Mouse (Mus musculus): Measurements from ENCODE around the gene Tor1aip1. TPM values are rescaled to one million over a fixed set of nuclear protein-coding genes. Genes with fewer than 3 reads are reported as not detected.

The Tor1aip1 gene
- polyA plus RNA-seq, 1 experiment from 2014 or later, result 44.1 TPM

- Histone ChIP-seq H3K9me3 (ENCODE audit: control insufficient read depth, low read length) (no peaks in the 10 kb centered on the region), H3K9ac (ENCODE audit: low read depth, low read length) (no peak overlapping the region), H3K4me1 (replicated peaks; ENCODE audit: control insufficient read depth, insufficient read depth, low read length) (no peaks in the 10 kb centered on the region), H3K36me3 (ENCODE audit: control insufficient read depth, insufficient read depth, low read length) (no peaks in the 10 kb centered on the region), H3K27ac (ENCODE audit: low read depth, low read length) (no peak overlapping the region), H3K4me3 (ENCODE audit: low read depth, low read length) (no peak overlapping the region), H3K4me2 (replicated peaks; ENCODE audit: low read depth, low read length) (no peak overlapping the region), H3K27me3 (ENCODE audit: control insufficient read depth, insufficient read depth, low read length) (no peaks in the 10 kb centered on the region)
- ATAC-seq (ENCODE audit: low FRiP score) (no peak), DNase-seq (ENCODE audit: low spot score) (no peak)
- 88% methylated on average over 11 of the region's 11 CpGs for WGBS
Observed at GRCm38 (mm10) chr1:155990391-155990790, 45.9 kb downstream of the Tor1aip1 start.

GRCm38 (mm10) chr1:155989387-155989786 is 46.9 kb downstream of the Tor1aip1 start:
- Histone ChIP-seq H3K4me3 (ENCODE audit: low read depth, low read length) (no peak overlapping the region), H3K27ac (ENCODE audit: low read depth, low read length) (no peak overlapping the region), H3K27me3 (ENCODE audit: control insufficient read depth, insufficient read depth, low read length) (no peaks in the 10 kb centered on the region), H3K9me3 (ENCODE audit: control insufficient read depth, low read length) (no peaks in the 10 kb centered on the region), H3K36me3 (ENCODE audit: control insufficient read depth, insufficient read depth, low read length) (no peaks in the 10 kb centered on the region), H3K4me2 (replicated peaks; ENCODE audit: low read depth, low read length) (no peak overlapping the region), H3K9ac (ENCODE audit: low read depth, low read length) (no peak overlapping the region), H3K4me1 (replicated peaks; ENCODE audit: control insufficient read depth, insufficient read depth, low read length) (no peaks in the 10 kb centered on the region)
- no peak for DNase-seq (ENCODE audit: low spot score)
- 25% methylated on average over 2 of the region's 2 CpGs for WGBS
- ATAC-seq (ENCODE audit: low FRiP score), result no peak

- H3K9me3 ChIP-seq (ENCODE audit: control insufficient read depth, low read length), result no peaks in the 10 kb centered on the region
- no peaks in the 10 kb centered on the region for H3K36me3 ChIP-seq (ENCODE audit: control insufficient read depth, insufficient read depth, low read length)
- H3K4me1 ChIP-seq (replicated peaks; ENCODE audit: control insufficient read depth, insufficient read depth, low read length), result no peaks in the 10 kb centered on the region
- H3K27ac ChIP-seq (ENCODE audit: low read depth, low read length), result no peak overlapping the region
- no peak overlapping the region for H3K4me2 ChIP-seq (replicated peaks; ENCODE audit: low read depth, low read length)
- no peak overlapping the region for H3K4me3 ChIP-seq (ENCODE audit: low read depth, low read length)
- DNase-seq (ENCODE audit: low spot score), result no peak
- H3K9ac ChIP-seq (ENCODE audit: low read depth, low read length), result no peak overlapping the region
- ATAC-seq (ENCODE audit: low FRiP score), result no peak
- WGBS, result 81% methylated on average over 2 of the region's 2 CpGs
- no peaks in the 10 kb centered on the region for H3K27me3 ChIP-seq (ENCODE audit: control insufficient read depth, insufficient read depth, low read length)
Observed at GRCm38 (mm10) chr1:155987625-155988024, 48.7 kb downstream of the Tor1aip1 start.

GRCm38 (mm10) chr1:155974931-155975330 is 61.3 kb downstream of the Tor1aip1 start:
- WGBS, result 63% methylated on average over 2 of the region's 2 CpGs
- Histone ChIP-seq H3K27me3 (ENCODE audit: control insufficient read depth, insufficient read depth, low read length) (no peaks in the 10 kb centered on the region), H3K9me3 (ENCODE audit: control insufficient read depth, low read length) (no peaks in the 10 kb centered on the region), H3K9ac (ENCODE audit: low read depth, low read length) (no peak overlapping the region), H3K4me1 (replicated peaks; ENCODE audit: control insufficient read depth, insufficient read depth, low read length) (peaks cover 2% of the 10 kb centered on the region; the same call in 1 of the 2 replicates), H3K27ac (ENCODE audit: low read depth, low read length) (no peak overlapping the region), H3K4me2 (replicated peaks; ENCODE audit: low read depth, low read length) (no peak overlapping the region), H3K4me3 (ENCODE audit: low read depth, low read length) (no peak overlapping the region), H3K36me3 (ENCODE audit: control insufficient read depth, insufficient read depth, low read length) (no peaks in the 10 kb centered on the region)
- ATAC-seq (ENCODE audit: low FRiP score) (no peak), DNase-seq (ENCODE audit: low spot score) (no peak)

DNA sequence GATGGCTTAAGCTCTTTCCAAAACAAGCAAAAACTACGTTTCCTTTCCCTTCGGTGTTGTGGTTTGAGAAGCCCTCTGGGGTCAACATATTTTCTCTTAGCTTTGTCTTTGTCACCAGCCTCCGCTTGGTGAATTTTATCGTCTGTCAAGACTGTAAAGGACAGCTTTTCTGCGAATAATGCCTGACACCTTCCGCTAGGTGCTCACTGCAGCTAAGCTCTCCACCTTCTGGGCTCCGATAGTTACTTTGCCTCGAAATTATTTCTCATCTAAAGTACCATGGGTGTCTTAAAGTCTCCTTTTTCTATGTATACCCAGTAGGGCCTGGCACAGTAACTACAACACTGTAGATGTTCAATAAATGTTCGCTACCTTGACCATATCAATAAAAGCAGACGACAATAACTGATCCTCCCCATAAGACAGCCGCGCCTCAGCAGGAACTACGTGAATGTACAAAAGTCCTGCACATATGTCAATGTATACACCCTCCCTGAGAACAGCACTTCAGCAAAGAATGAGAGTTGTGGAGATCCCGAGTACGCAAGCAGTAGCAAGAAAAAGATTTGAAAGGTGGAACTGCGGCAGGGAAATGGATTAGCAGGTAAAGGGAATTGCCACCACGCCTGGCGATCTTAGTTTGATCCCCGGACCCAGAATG is 62.4 kb downstream of the Tor1aip1 start:
- Histone ChIP-seq H3K36me3 (ENCODE audit: control insufficient read depth, insufficient read depth, low read length) (no peaks in the 10 kb centered on the region), H3K4me1 (replicated peaks; ENCODE audit: control insufficient read depth, insufficient read depth, low read length) (peaks cover 2% of the 10 kb centered on the region; the same call in 1 of the 2 replicates), H3K27me3 (ENCODE audit: control insufficient read depth, insufficient read depth, low read length) (no peaks in the 10 kb centered on the region), H3K4me2 (replicated peaks; ENCODE audit: low read depth, low read length) (peak overlapping the region; percentile 38), H3K27ac (ENCODE audit: low read depth, low read length) (peak overlapping the region; percentile 92), H3K9ac (ENCODE audit: low read depth, low read length) (peak overlapping the region; percentile 59), H3K9me3 (ENCODE audit: control insufficient read depth, low read length) (no peaks in the 10 kb centered on the region), H3K4me3 (ENCODE audit: low read depth, low read length) (peak overlapping the region; percentile 99)
- no peak for DNase-seq (ENCODE audit: low spot score)
- 9% methylated on average over 19 of the region's 19 CpGs for WGBS
- ATAC-seq (ENCODE audit: low FRiP score), result peak; percentile 28

DNA sequence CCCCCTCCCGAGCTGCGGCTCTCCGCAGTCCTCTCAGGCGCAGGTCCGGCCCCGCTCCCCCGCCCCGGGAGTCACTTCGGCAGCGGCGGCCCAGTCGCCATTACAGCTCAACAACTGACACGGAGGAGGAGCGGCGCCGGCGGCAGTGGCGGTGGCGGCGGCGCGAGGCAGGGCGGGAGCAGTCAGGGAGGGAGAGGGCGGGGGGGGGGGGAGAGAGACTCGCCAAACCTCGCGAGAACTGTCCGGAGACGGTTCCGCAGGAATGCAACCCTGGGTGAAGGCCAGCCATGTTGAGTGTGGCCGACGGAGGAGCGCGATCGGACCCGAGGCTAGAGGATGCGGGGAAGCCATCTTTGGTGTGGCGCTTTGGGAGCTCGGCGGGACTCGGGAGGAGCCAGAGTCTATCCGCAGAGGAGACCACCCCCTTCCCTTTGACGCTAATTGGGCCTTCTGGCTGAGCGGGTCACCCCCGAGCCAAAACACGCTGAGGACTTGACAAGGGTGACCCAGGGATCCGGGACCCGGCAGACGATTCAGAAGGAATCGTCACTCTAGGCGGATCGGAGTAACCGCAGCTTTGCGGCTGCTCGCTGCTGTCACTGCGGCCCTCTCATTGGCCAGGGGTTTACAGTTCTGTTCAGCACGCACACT is 63.1 kb downstream of the Tor1aip1 start, which contains the start of gene Cep350:
TSS of gene Cep350 (minus strand) at position 188 of the 651 bp plus-strand sequence.
- H3K9ac ChIP-seq (ENCODE audit: low read depth, low read length), result peak within 1 kb of the TSS; percentile 89
- peak within 1 kb of the TSS; percentile 92 for H3K27ac ChIP-seq (ENCODE audit: low read depth, low read length)
- peaks cover 2% of the 10 kb centered on the region; the same call in 1 of the 2 replicates for H3K4me1 ChIP-seq (replicated peaks; ENCODE audit: control insufficient read depth, insufficient read depth, low read length)
- ATAC-seq (ENCODE audit: low FRiP score) (peak; percentile 99), DNase-seq (ENCODE audit: low spot score) (peak; percentile 95)
- 0% methylated on average over 45 of the region's 57 CpGs for WGBS
- no peaks in the 10 kb centered on the region for H3K36me3 ChIP-seq (ENCODE audit: control insufficient read depth, insufficient read depth, low read length)
- H3K9me3 ChIP-seq (ENCODE audit: control insufficient read depth, low read length), result no peaks in the 10 kb centered on the region
- peak within 1 kb of the TSS; percentile 99 for H3K4me3 ChIP-seq (ENCODE audit: low read depth, low read length)
- peak within 1 kb of the TSS; percentile 63 for H3K4me2 ChIP-seq (replicated peaks; ENCODE audit: low read depth, low read length)
- no peaks in the 10 kb centered on the region for H3K27me3 ChIP-seq (ENCODE audit: control insufficient read depth, insufficient read depth, low read length)

- Histone ChIP-seq H3K9ac (ENCODE audit: low read depth, low read length) (peak overlapping the region; percentile 89), H3K27me3 (ENCODE audit: control insufficient read depth, insufficient read depth, low read length) (no peaks in the 10 kb centered on the region), H3K27ac (ENCODE audit: low read depth, low read length) (peak overlapping the region; percentile 92), H3K9me3 (ENCODE audit: control insufficient read depth, low read length) (no peaks in the 10 kb centered on the region), H3K36me3 (ENCODE audit: control insufficient read depth, insufficient read depth, low read length) (no peaks in the 10 kb centered on the region), H3K4me3 (ENCODE audit: low read depth, low read length) (peak overlapping the region; percentile 99), H3K4me2 (replicated peaks; ENCODE audit: low read depth, low read length) (peak overlapping the region; percentile 63), H3K4me1 (replicated peaks; ENCODE audit: control insufficient read depth, insufficient read depth, low read length) (peaks cover 2% of the 10 kb centered on the region; the same call in 1 of the 2 replicates)
- 2% methylated on average over 43 of the region's 51 CpGs for WGBS
- DNase-seq (ENCODE audit: low spot score) (no peak), ATAC-seq (ENCODE audit: low FRiP score) (peak; percentile 76; the same call in 1 of the 2 replicates)
Observed at GRCm38 (mm10) chr1:155972146-155973067, 63.9 kb downstream of the Tor1aip1 start.

Measured in hindbrain, embryonic 11.5 days (tissue).